Mouse (Mus musculus): ENCODE data around the gene Bri3. TPM values are rescaled to one million over a fixed set of nuclear protein-coding genes. Genes with fewer than 3 reads are reported as not detected.
"Not testable (repeated sequence)": the region's sequence is repeated elsewhere in the genome, so short reads cannot be mapped to it uniquely, and the experiment has no call there.

Bri3 gene
- polyA plus RNA-seq, 1 experiment from 2014 or later: 125 TPM

DNA sequence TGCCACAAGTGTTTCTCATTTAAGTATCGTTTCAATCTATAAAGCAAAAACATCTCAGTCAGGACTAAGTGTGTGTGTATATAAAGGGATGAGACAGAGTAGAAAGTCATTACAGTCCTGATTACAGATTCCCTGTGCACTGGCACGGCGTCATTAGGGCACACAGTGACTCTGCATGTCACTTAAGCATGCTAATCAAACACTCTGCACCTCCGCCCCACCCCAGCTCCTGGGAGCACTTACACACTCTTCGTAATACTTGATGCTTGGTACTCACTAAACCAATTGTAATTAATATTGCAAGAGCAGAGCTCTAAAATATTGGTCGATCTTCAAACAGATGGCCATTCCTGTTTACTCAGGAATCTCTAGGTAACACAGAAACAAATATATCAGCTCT, 91.1 kb downstream of the Bri3 start:
- not testable (repeated sequence) for ATAC-seq (ENCODE audit: low FRiP score, low TSS enrichment); H3K4me2 ChIP-seq (ENCODE audit: low read length); H3K9ac ChIP-seq (replicated peaks; ENCODE audit: low read length); H3K4me3 ChIP-seq (replicated peaks; ENCODE audit: low read depth, low read length); H3K36me3 ChIP-seq (ENCODE audit: control insufficient read depth, insufficient read depth, low read length); H3K27ac ChIP-seq (replicated peaks; ENCODE audit: low read depth, low read length); H3K4me1 ChIP-seq (ENCODE audit: control insufficient read depth, insufficient read depth, low read length); H3K9me3 ChIP-seq (ENCODE audit: control insufficient read depth, low read length); DNase-seq; H3K27me3 ChIP-seq (ENCODE audit: control insufficient read depth, insufficient read depth, low read length)
- 85% methylated on average over 6 of the region's 6 CpGs for WGBS

DNA sequence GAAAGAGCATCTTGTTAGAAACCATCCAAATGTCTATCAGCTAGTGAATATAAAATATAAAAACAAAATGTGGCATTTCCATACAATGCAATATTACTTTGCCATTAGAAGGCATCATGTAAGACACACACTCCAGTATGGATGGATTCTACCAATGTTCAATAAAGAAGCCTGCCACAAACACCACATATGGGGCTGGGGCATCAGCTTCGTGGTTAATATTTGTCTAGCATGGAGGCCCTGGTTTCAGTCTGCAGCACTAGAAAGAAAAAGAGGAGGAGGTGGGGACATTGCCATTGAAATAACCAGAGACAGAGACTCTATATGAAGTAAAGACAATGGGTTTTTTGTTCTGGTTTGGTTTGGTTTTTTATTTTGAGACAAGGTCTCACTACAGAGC, 94.5 kb downstream of the Bri3 start:
- ATAC-seq (ENCODE audit: low FRiP score, low TSS enrichment) (no peak), DNase-seq (no peak)
- H3K27me3 ChIP-seq (ENCODE audit: control insufficient read depth, insufficient read depth, low read length): no peaks in the 10 kb centered on the region
- H3K4me3 ChIP-seq (replicated peaks; ENCODE audit: low read depth, low read length): no peak overlapping the region
- H3K4me1 ChIP-seq (ENCODE audit: control insufficient read depth, insufficient read depth, low read length): no peaks in the 10 kb centered on the region
- no peak overlapping the region for H3K9ac ChIP-seq (replicated peaks; ENCODE audit: low read length)
- H3K27ac ChIP-seq (replicated peaks; ENCODE audit: low read depth, low read length): no peak overlapping the region
- H3K9me3 ChIP-seq (ENCODE audit: control insufficient read depth, low read length): no peaks in the 10 kb centered on the region
- whole genome bisulfite sequencing: 58% methylated on average over 1 of the region's 1 CpGs
- H3K4me2 ChIP-seq (ENCODE audit: low read length): no peak overlapping the region
- H3K36me3 ChIP-seq (ENCODE audit: control insufficient read depth, insufficient read depth, low read length): no peaks in the 10 kb centered on the region

DNA sequence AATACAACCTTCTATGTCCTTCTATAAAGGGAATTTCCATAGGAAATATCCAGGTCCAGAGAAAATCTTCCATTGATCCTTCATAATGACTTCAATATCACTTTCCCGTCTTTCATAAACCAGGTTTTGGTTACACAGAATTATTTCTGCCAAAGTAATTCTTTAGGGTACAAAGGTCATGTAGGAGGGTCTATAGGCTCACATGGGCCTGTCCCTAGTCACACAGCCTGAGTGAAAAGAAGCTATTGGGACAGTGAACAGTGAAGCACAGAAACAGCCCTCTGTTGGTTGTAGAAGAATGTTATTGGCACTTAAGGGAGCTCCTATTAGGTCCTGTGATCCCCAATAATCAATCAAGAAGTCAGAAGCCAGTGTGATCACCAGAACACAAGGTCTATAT, 96.8 kb downstream of the Bri3 start:
- no peak for ATAC-seq (ENCODE audit: low FRiP score, low TSS enrichment)

DNA sequence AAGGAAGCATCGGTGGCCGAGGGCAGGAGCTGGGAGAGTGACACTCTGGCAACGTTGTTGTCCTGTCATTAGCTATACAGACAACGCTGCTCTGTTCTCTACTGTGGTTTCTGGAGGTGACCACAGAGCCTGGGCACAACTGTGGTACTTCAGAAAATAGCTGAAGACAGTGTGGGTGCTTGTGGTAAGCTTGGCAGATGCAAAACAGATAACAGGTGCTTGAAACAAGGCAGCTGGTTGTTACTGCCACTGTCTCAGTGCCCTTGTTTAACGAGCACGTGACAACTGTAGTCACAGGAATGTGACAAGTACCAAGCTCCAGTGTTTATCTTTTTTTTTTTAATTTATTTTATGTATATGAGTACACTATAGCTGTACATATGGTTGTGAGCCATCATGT, 100.4 kb downstream of the Bri3 start:
- no peaks in the 10 kb centered on the region for H3K36me3 ChIP-seq (ENCODE audit: control insufficient read depth, insufficient read depth, low read length)
- H3K4me1 ChIP-seq (ENCODE audit: control insufficient read depth, insufficient read depth, low read length): no peaks in the 10 kb centered on the region
- DNase-seq: no peak
- H3K9ac ChIP-seq (replicated peaks; ENCODE audit: low read length): no peak overlapping the region
- H3K4me2 ChIP-seq (ENCODE audit: low read length): no peak overlapping the region
- no peaks in the 10 kb centered on the region for H3K9me3 ChIP-seq (ENCODE audit: control insufficient read depth, low read length)
- 92% methylated on average over 6 of the region's 6 CpGs for WGBS
- no peak overlapping the region for H3K4me3 ChIP-seq (replicated peaks; ENCODE audit: low read depth, low read length)
- no peak for ATAC-seq (ENCODE audit: low FRiP score, low TSS enrichment)
- no peaks in the 10 kb centered on the region for H3K27me3 ChIP-seq (ENCODE audit: control insufficient read depth, insufficient read depth, low read length)
- no peak overlapping the region for H3K27ac ChIP-seq (replicated peaks; ENCODE audit: low read depth, low read length)

More for the DNA sequence above, 96.8 kb downstream of the Bri3 start:
- DNase-seq: no peak
- no peaks in the 10 kb centered on the region for H3K36me3 ChIP-seq (ENCODE audit: control insufficient read depth, insufficient read depth, low read length)
- H3K9ac ChIP-seq (replicated peaks; ENCODE audit: low read length): no peak overlapping the region
- 86% methylated on average over 1 of the region's 1 CpGs for WGBS
- H3K4me1 ChIP-seq (ENCODE audit: control insufficient read depth, insufficient read depth, low read length): no peaks in the 10 kb centered on the region
- H3K4me2 ChIP-seq (ENCODE audit: low read length): no peak overlapping the region
- H3K4me3 ChIP-seq (replicated peaks; ENCODE audit: low read depth, low read length): no peak overlapping the region
- no peaks in the 10 kb centered on the region for H3K27me3 ChIP-seq (ENCODE audit: control insufficient read depth, insufficient read depth, low read length)
- no peak overlapping the region for H3K27ac ChIP-seq (replicated peaks; ENCODE audit: low read depth, low read length)
- no peaks in the 10 kb centered on the region for H3K9me3 ChIP-seq (ENCODE audit: control insufficient read depth, low read length)

DNA sequence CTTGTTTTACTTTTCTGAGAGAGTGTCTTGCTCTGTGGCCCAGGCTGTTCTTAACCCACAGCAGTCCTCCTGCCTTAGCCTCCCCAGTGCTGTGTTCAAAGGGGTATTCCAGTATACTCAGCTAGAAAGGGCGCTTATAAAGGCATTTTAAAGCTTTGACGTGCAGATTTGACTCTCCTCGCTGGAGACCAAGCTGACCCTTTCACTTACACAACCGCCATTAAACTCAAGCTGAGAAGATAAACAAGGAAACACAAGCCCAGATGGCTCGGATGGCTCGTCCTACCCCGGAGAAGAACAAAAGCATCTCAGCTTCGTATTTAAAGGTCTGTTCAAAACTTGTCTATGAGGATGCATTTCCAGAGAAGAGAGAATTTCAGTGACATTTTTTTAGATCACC, 106.9 kb downstream of the Bri3 start:
- 13% methylated on average over 8 of the region's 8 CpGs for WGBS
- no peaks in the 10 kb centered on the region for H3K36me3 ChIP-seq (ENCODE audit: control insufficient read depth, insufficient read depth, low read length)
- no peaks in the 10 kb centered on the region for H3K9me3 ChIP-seq (ENCODE audit: control insufficient read depth, low read length)
- H3K27ac ChIP-seq (replicated peaks; ENCODE audit: low read depth, low read length): no peak overlapping the region
- H3K4me1 ChIP-seq (ENCODE audit: control insufficient read depth, insufficient read depth, low read length): no peaks in the 10 kb centered on the region
- no peak overlapping the region for H3K4me3 ChIP-seq (replicated peaks; ENCODE audit: low read depth, low read length)
- peaks cover 3% of the 10 kb centered on the region; the same call in 1 of the 2 replicates for H3K27me3 ChIP-seq (ENCODE audit: control insufficient read depth, insufficient read depth, low read length)
- ATAC-seq (ENCODE audit: low FRiP score, low TSS enrichment) (no peak), DNase-seq (no peak)
- H3K9ac ChIP-seq (replicated peaks; ENCODE audit: low read length): no peak overlapping the region
- no peak overlapping the region for H3K4me2 ChIP-seq (ENCODE audit: low read length)

DNA sequence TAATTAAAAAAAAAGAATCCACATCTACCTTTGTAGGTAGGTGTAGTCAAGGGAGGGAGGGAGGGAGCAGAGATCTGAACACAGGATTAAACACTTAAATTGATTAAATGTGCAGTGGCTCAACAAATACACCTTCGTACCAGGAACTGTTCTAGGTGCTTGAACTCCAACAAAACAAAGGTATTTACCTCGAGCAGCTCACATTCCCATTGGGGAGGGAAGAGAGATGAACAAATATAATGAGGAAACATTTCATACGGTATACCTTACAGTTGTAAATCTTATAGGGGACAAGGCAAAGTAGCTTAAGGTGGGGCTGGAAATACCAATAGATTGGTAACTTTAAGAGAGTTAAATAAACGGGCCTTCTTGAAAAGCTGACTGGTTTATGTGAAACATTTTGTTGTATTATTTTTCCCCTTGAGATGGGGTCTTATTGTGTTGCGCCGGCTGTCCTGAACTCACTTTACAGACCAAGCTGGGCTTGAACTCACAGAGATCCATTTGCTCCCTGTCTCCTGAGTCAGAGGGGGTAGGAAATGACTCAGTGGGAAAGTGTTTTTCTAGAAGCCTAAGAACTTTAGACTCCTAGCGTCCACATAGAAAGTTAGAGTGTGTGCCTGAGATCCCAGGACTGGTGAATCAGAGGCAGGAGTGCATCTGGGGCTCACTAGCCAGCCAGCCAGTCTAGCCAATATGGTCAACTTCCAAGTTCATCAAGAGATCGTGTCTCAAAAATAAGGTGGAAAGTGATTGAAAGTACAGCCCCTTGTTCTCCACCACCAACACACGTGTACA, 108.2 kb downstream of the Bri3 start:
- no peaks in the 10 kb centered on the region for H3K9me3 ChIP-seq (ENCODE audit: control insufficient read depth, low read length)
- H3K9ac ChIP-seq (replicated peaks; ENCODE audit: low read length): no peak overlapping the region
- no peak for DNase-seq
- peaks cover 14% of the 10 kb centered on the region for H3K27me3 ChIP-seq (ENCODE audit: control insufficient read depth, insufficient read depth, low read length)
- no peak overlapping the region for H3K4me2 ChIP-seq (ENCODE audit: low read length)
- no peaks in the 10 kb centered on the region for H3K36me3 ChIP-seq (ENCODE audit: control insufficient read depth, insufficient read depth, low read length)
- no peak for ATAC-seq (ENCODE audit: low FRiP score, low TSS enrichment)
- H3K4me1 ChIP-seq (ENCODE audit: control insufficient read depth, insufficient read depth, low read length): 0 out of 2 replicates have a peak, but pooled peaks cover 4% of the 10 kb centered on the region
- WGBS: 90% methylated on average over 9 of the region's 9 CpGs
- H3K27ac ChIP-seq (replicated peaks; ENCODE audit: low read depth, low read length): no peak overlapping the region
- H3K4me3 ChIP-seq (replicated peaks; ENCODE audit: low read depth, low read length): no peak overlapping the region

DNA sequence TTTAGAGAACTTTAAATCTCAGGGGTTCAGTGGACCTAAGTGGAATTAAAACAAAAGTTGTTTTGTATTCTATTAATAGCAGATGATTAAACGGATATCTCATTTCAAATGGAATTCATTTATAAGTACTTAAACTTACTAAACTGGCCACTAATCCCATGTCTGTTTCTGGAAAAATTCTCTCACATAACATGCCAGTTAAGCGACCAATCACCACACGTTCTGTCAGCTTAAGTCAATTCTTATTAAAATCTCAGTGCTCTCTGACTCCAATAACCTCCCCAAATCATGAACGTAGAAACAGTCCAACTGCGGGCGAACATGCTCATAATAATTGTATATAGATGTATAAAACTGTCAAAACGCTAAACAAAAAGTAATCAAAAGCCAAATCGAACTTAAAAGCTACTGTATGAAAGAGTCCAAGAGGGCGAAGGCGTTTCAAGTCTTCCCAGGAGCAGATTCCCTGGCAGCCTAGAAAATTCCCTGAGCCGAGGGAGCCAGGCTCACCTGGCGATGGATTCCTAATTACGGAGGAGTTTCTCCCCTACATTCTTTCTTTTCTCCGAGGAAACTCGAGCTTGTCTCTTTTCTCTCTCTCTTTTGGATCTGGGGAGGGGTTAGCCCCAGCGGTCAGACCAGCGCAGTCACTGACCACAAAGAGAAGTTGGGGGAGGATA, 112.7 kb downstream of the Bri3 start:
- WGBS: 9% methylated on average over 17 of the region's 17 CpGs
- H3K4me2 ChIP-seq (ENCODE audit: low read length): peak overlapping the region; percentile 96
- H3K36me3 ChIP-seq (ENCODE audit: control insufficient read depth, insufficient read depth, low read length): no peaks in the 10 kb centered on the region
- H3K9me3 ChIP-seq (ENCODE audit: control insufficient read depth, low read length): no peaks in the 10 kb centered on the region
- no peak overlapping the region for H3K9ac ChIP-seq (replicated peaks; ENCODE audit: low read length)
- H3K4me3 ChIP-seq (replicated peaks; ENCODE audit: low read depth, low read length): peak overlapping the region; percentile 53; the same call in 1 of the 2 replicates
- no peak overlapping the region for H3K27ac ChIP-seq (replicated peaks; ENCODE audit: low read depth, low read length)
- peaks cover 16% of the 10 kb centered on the region for H3K4me1 ChIP-seq (ENCODE audit: control insufficient read depth, insufficient read depth, low read length)
- DNase-seq (peak; percentile 18), ATAC-seq (ENCODE audit: low FRiP score, low TSS enrichment) (no peak)
- H3K27me3 ChIP-seq (ENCODE audit: control insufficient read depth, insufficient read depth, low read length): peaks cover 35% of the 10 kb centered on the region

DNA sequence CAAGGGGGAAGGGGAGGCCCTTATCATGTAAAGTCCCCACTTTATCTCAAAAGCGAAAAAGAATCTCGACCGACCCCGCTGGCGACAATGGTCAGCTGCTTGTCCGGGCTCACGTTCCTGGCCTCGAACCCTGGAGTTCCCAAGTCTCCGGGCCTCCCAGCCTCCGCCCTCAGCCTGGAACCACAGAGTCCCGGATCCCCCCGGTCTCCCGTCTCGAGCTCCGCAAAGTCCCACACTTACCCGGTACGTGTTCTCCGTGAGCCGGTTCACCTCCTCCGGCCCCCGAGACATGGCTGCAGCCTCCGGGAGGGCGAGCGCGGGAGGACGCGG, 113.3 kb downstream of the Bri3 start:
- DNase-seq: no peak

More for the DNA sequence above, 113.3 kb downstream of the Bri3 start:
- under 1% methylated on average over 27 of the region's 27 CpGs for WGBS
- H3K27me3 ChIP-seq (ENCODE audit: control insufficient read depth, insufficient read depth, low read length): peaks cover 35% of the 10 kb centered on the region
- no peak overlapping the region for H3K27ac ChIP-seq (replicated peaks; ENCODE audit: low read depth, low read length)
- ATAC-seq (ENCODE audit: low FRiP score, low TSS enrichment): no peak
- peaks cover 16% of the 10 kb centered on the region for H3K4me1 ChIP-seq (ENCODE audit: control insufficient read depth, insufficient read depth, low read length)
- peak overlapping the region; percentile 53 for H3K4me3 ChIP-seq (replicated peaks; ENCODE audit: low read depth, low read length)
- no peaks in the 10 kb centered on the region for H3K9me3 ChIP-seq (ENCODE audit: control insufficient read depth, low read length)
- H3K36me3 ChIP-seq (ENCODE audit: control insufficient read depth, insufficient read depth, low read length): no peaks in the 10 kb centered on the region
- peak overlapping the region; percentile 31; the same call in 1 of the 2 replicates for H3K9ac ChIP-seq (replicated peaks; ENCODE audit: low read length)
- H3K4me2 ChIP-seq (ENCODE audit: low read length): peak overlapping the region; percentile 96
